Mouse (Mus musculus) testis, adult 2 months (tissue): ENCODE data around the gene Ggt1.

Source experiments
- CTCF ChIP-seq: fragments of 200-500 bp; IDR thresholded peaks from 2 replicates; pipeline ENCODE4 v1.5.1; 2012; ENCODE audit warnings: low read depth, mild to moderate bottlenecking, inconsistent platforms, low read length, moderate library complexity; ENCODE audit not compliant: control insufficient read depth, insufficient read depth, insufficient replicate concordance
- POLR2A ChIP-seq: fragments of 200-500 bp; IDR thresholded peaks from 2 replicates; pipeline ENCODE4 v1.6.1; 2012; ENCODE audit warnings: low read depth, mild to moderate bottlenecking, inconsistent platforms, low read length, moderate library complexity; ENCODE audit not compliant: control insufficient read depth

DNA sequence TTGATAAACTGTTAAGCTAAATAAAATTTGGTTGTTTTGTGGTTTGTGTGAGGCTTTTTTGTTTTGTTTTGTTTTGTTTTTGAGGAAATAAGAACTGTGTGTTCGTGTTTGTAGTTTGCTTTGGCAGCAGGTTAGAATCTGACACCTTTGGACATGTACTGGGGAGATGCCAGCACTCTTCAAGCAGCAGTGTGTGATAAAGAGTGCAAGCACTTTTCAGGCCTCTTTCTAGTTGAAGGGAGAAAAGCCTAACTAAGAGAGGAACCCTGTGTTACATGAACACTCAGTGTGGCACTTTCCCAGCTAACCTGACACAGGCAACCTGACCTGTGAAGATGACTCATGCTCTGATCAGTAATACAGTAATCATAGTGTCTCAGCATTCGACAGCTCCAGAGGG is 26.0 kb upstream of the Ggt1 start:
- TF ChIP-seq CTCF, result no peak
- no peak for TF ChIP-seq POLR2A
